Mouse (Mus musculus) olfactory bulb, adult 2 months (tissue): Measurements from ENCODE around the gene Rps6kb2. TPM values are rescaled to one million over a fixed set of nuclear protein-coding genes. Genes with fewer than 3 reads are reported as not detected.

Source experiments
- H3K27ac ChIP-seq: fragments of 200-500 bp; 2 replicates; pipeline ENCODE4 v1.5.1; 2012; ENCODE audit warnings: low read depth, low read length; ENCODE audit not compliant: insufficient read depth
- H3K4me1 ChIP-seq: fragments of 200-500 bp; 2 replicates; pipeline ENCODE4 v1.6.1; 2012; ENCODE audit warnings: low read length; ENCODE audit not compliant: control insufficient read depth, insufficient read depth
- H3K4me3 ChIP-seq: fragments of 200-500 bp; 2 replicates; pipeline ENCODE4 v1.5.1; 2012; ENCODE audit warnings: mild to moderate bottlenecking, low read depth, low read length, moderate library complexity; ENCODE audit not compliant: insufficient read depth
- CTCF ChIP-seq: fragments of 200-500 bp; IDR thresholded peaks from 2 replicates; pipeline ENCODE4 v1.5.1; 2012; ENCODE audit warnings: low read depth, mild to moderate bottlenecking, low read length, moderate library complexity; ENCODE audit not compliant: insufficient read depth
- POLR2A ChIP-seq: fragments of 200-500 bp; IDR thresholded peaks from 2 replicates; pipeline ENCODE4 v1.6.1; 2012; ENCODE audit warnings: mild to moderate bottlenecking, low read depth, low read length, moderate library complexity; ENCODE audit not compliant: insufficient read depth
- WGBS: fragments of 180-500 bp; shearing (Covaris S2); methylation state at CpG from one replicate; pipeline ENCODE4 v1.1.7; 2018; 5-methylcytosine and 5-hydroxymethylcytosine counted together
- polyA plus RNA-seq: library from polyadenylated mRNA; stranded (reverse); fragments of >200 nt; gene quantifications from 2 replicates; pipeline ENCODE4 v1.2.4, GENCODE M21; 2012; ENCODE audit warnings: low replicate concordance; ENCODE audit not compliant: missing spikeins, insufficient read depth, insufficient read length

Gene Rps6kb2
- polyA plus RNA-seq, 1 experiment: not detected

DNA sequence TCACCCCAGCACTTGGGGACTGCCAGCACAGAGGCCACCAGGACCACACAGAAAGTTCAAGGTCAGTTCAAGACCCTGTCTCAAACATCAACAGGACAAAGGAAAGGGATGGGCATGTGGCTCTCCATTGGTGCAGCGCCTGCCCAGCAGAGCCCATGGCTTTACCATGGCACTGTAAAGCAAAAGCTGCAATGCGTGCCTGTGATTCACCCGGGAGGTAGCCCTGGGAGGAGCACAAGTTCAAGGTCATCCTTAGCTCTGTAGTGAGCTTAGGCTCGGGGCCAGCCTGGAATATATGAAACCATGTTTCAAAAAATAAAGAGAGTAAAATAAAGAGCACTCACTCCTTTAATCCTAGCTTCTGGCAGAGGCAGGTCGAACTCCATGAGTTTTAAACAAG, 11.3 kb downstream of the Rps6kb2 start:
- WGBS: 91% methylated on average over 5 of the region's 5 CpGs
- no peak overlapping the region; the same call in 1 of the 2 replicates for H3K27ac ChIP-seq
- peaks cover 28% of the 10 kb centered on the region for H3K4me1 ChIP-seq
- TF ChIP-seq CTCF: no peak
- no peak for TF ChIP-seq POLR2A
- H3K4me3 ChIP-seq: no peak overlapping the region

GRCm38 (mm10) chr19:4151488-4151860, 11.7 kb downstream of the Rps6kb2 start:
- peaks cover 32% of the 10 kb centered on the region for H3K4me1 ChIP-seq
- no peak for TF ChIP-seq POLR2A
- no peak for TF ChIP-seq CTCF
- WGBS: 70% methylated on average over 5 of the region's 5 CpGs
- H3K27ac ChIP-seq: no peak overlapping the region; the same call in 1 of the 2 replicates
- no peak overlapping the region for H3K4me3 ChIP-seq

- Histone ChIP-seq H3K4me1 (peaks cover 34% of the 10 kb centered on the region), H3K27ac (no peak overlapping the region), H3K4me3 (no peak overlapping the region)
- 86% methylated on average over 22 of the region's 22 CpGs for WGBS
- TF ChIP-seq POLR2A (no peak), CTCF (no peak)
Observed at GRCm38 (mm10) chr19:4150567-4151487, 12.3 kb downstream of the Rps6kb2 start.

- H3K27ac ChIP-seq: no peak overlapping the region
- peaks cover 33% of the 10 kb centered on the region for H3K4me1 ChIP-seq
- no peak overlapping the region for H3K4me3 ChIP-seq
- TF ChIP-seq POLR2A (no peak), CTCF (no peak)
- 93% methylated on average over 17 of the region's 17 CpGs for WGBS
Observed at GRCm38 (mm10) chr19:4149764-4150461, 13.2 kb downstream of the Rps6kb2 start.

GRCm38 (mm10) chr19:4149283-4149682, 13.9 kb downstream of the Rps6kb2 start:
- WGBS: 86% methylated on average over 11 of the region's 11 CpGs
- no peak for TF ChIP-seq CTCF
- no peak for TF ChIP-seq POLR2A
- H3K27ac ChIP-seq: no peak overlapping the region

DNA sequence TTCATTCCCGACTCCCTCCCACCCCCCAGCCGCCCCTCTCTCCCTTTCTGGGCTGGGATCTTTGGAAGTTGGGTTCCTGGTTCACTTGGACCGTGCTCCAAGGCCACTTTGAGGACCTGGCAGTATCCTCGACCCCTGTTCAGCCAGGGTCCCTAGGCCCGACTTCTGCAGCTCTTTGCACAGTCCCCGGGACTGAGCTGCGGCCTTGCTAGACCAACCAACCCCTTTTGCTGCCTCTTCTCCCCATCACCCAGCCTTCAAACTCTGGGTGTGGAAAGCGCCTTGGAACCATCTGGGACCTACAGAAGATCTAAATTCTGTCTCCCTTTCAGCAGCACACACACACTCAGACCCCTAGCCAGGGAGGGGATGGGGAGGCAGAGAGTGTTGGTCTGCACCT, 14.3 kb downstream of the Rps6kb2 start:
- TF ChIP-seq POLR2A: no peak
- no peak for TF ChIP-seq CTCF
- peaks cover 32% of the 10 kb centered on the region for H3K4me1 ChIP-seq
- no peak overlapping the region; the same call in 1 of the 2 replicates for H3K27ac ChIP-seq
- H3K4me3 ChIP-seq: peak overlapping the region; percentile 66
- under 1% methylated on average over 8 of the region's 8 CpGs for WGBS

More at GRCm38 (mm10) chr19:4149283-4149682, 13.9 kb downstream of the Rps6kb2 start:
- H3K4me3 ChIP-seq: peak overlapping the region; percentile 66
- H3K4me1 ChIP-seq: peaks cover 32% of the 10 kb centered on the region

GRCm38 (mm10) chr19:4148491-4148806, 14.7 kb downstream of the Rps6kb2 start, which contains the start of gene Coro1b:
TSS of gene Coro1b (plus strand) at chr19:4148619.
- TF ChIP-seq CTCF: no peak
- peak; percentile 80 for TF ChIP-seq POLR2A
- peak within 1 kb of the TSS; percentile 66 for H3K4me3 ChIP-seq
- under 1% methylated on average over 32 of the region's 33 CpGs for WGBS
- H3K27ac ChIP-seq: peak within 1 kb of the TSS; percentile 54
- H3K4me1 ChIP-seq: peaks cover 32% of the 10 kb centered on the region

DNA sequence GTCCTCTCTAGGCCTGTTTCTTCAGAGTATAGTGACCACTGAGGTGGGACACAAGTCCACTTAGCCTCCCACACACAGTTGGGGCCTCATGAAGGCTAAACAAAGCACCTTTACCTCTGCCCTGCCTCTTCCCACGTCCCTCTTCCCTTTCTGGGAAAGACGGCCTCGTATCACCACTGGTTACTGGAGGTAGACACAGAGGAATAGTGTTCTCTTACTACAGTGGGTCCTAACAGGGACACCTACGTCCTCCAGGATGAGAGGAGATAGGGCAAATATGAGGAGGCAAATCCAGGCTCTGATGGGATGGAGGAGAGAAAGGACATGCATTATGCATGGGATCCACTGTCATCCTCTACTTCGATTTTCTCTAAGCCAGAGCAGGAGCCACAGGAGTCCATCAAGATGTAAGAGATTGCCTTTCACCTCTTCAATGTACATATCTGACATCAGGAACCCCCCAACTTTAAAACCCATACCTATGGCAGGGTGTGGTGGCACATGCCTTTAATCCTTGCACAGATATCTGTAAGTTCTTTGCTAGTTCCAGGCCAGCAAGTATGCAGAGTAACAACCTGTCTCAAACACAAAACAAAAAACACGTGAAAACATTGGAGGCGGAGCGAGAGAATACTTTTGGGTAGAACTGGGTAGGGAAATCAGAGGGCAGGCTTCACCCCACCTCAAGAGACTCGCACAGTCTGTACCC, 15.2 kb downstream of the Rps6kb2 start:
- Histone ChIP-seq H3K4me3 (peak overlapping the region; percentile 66), H3K27ac (peak overlapping the region; percentile 54), H3K4me1 (peaks cover 32% of the 10 kb centered on the region)
- WGBS: 39% methylated on average over 9 of the region's 9 CpGs
- TF ChIP-seq CTCF (no peak), POLR2A (no peak)

GRCm38 (mm10) chr19:4147022-4147405, 16.1 kb downstream of the Rps6kb2 start:
- Histone ChIP-seq H3K27ac (no peak overlapping the region), H3K4me1 (peaks cover 32% of the 10 kb centered on the region), H3K4me3 (no peak overlapping the region)
- TF ChIP-seq POLR2A (no peak), CTCF (no peak)
- 32% methylated on average over 3 of the region's 3 CpGs for WGBS
